Mouse (Mus musculus) intestine, embryonic 15.5 days (tissue): ENCODE data around the gene Perp. TPM values are rescaled to one million over a fixed set of nuclear protein-coding genes. Genes with fewer than 3 reads are reported as not detected.

ENCODE experiments used
- ATAC-seq: fragments of 200-750 bp; cut with Nextera tagmentation; 2 replicates; pipeline ENCODE4 v1.8.0; 2017; ENCODE audit warnings: moderate TSS enrichment, moderate library complexity
- H3K27ac ChIP-seq: fragments of 300-500 bp; sonication (generic); 2 replicates; pipeline ENCODE4 v1.5.1; 2015; ENCODE audit warnings: mild to moderate bottlenecking, inconsistent platforms
- H3K27me3 ChIP-seq: fragments of 300-500 bp; sonication (generic); replicated peaks from 2 replicates; pipeline ENCODE4 v1.6.1; 2015; ENCODE audit warnings: inconsistent platforms
- H3K36me3 ChIP-seq: fragments of 300-500 bp; sonication (generic); 2 replicates; pipeline ENCODE4 v1.6.1; 2015; ENCODE audit warnings: inconsistent platforms
- H3K4me1 ChIP-seq: fragments of 300-500 bp; sonication (generic); replicated peaks from 2 replicates; pipeline ENCODE4 v1.6.1; 2015; ENCODE audit warnings: inconsistent platforms
- H3K4me2 ChIP-seq: fragments of 300-500 bp; sonication (generic); replicated peaks from 2 replicates; pipeline ENCODE4 v1.6.1; 2015; ENCODE audit warnings: mild to moderate bottlenecking, inconsistent platforms
- H3K4me3 ChIP-seq: fragments of 300-500 bp; sonication (generic); replicated peaks from 2 replicates; pipeline ENCODE4 v1.5.1; 2015; ENCODE audit warnings: inconsistent platforms
- H3K9ac ChIP-seq: fragments of 300-500 bp; sonication (generic); 2 replicates; pipeline ENCODE4 v1.6.1; 2015; ENCODE audit warnings: inconsistent platforms
- H3K9me3 ChIP-seq: fragments of 300-500 bp; sonication (generic); 2 replicates; pipeline ENCODE4 v1.6.1; 2016; ENCODE audit warnings: inconsistent platforms
- WGBS: fragments of 180-500 bp; shearing (Covaris S2); methylation state at CpG from one replicate; pipeline ENCODE4 v1.1.7; 2015; 5-methylcytosine and 5-hydroxymethylcytosine counted together
- polyA plus RNA-seq: library from polyadenylated mRNA; unstranded; fragments of >200 nt; fragmentation: Nextera tagmentation; extraction: Ambion mirVana; gene quantifications from 2 replicates; pipeline ENCODE4 v1.2.1, GENCODE M21; 2015

Gene Perp
- polyA plus RNA-seq, 1 experiment from 2014 or later: 47.6 TPM

GRCm38 (mm10) chr10:18845287-18845662 is 455 bp downstream of the Perp start:
- Histone ChIP-seq H3K4me1 (0 out of 2 replicates have a peak, but pooled peaks cover 3% of the 10 kb centered on the region), H3K27ac (peak overlapping the region; percentile 83), H3K27me3 (peaks cover 6% of the 10 kb centered on the region; the same call in 1 of the 2 replicates), H3K4me2 (peak overlapping the region; percentile 85), H3K9me3 (no peaks in the 10 kb centered on the region), H3K9ac (peak overlapping the region; percentile 59), H3K36me3 (no peaks in the 10 kb centered on the region), H3K4me3 (peak overlapping the region; percentile 56)
- WGBS: 6% methylated on average over 18 of the region's 18 CpGs
- ATAC-seq: peak; percentile 44

- ATAC-seq: no peak
- H3K9ac ChIP-seq: no peak overlapping the region
- no peak overlapping the region for H3K27ac ChIP-seq
- peaks cover 6% of the 10 kb centered on the region; the same call in 1 of the 2 replicates for H3K27me3 ChIP-seq
- WGBS: 32% methylated on average over 4 of the region's 4 CpGs
- H3K4me1 ChIP-seq: 0 out of 2 replicates have a peak, but pooled peaks cover 3% of the 10 kb centered on the region
- H3K9me3 ChIP-seq: no peaks in the 10 kb centered on the region
- peak overlapping the region; percentile 56; the same call in 1 of the 2 replicates for H3K4me3 ChIP-seq
- H3K36me3 ChIP-seq: no peaks in the 10 kb centered on the region
- H3K4me2 ChIP-seq: peak overlapping the region; percentile 85
Measured at GRCm38 (mm10) chr10:18845711-18846110, 891 bp downstream of the Perp start.

- H3K4me1 ChIP-seq: 0 out of 2 replicates have a peak, but pooled peaks cover 3% of the 10 kb centered on the region
- H3K36me3 ChIP-seq: no peaks in the 10 kb centered on the region
- H3K4me2 ChIP-seq: no peak overlapping the region
- ATAC-seq: no peak
- peaks cover 6% of the 10 kb centered on the region; the same call in 1 of the 2 replicates for H3K27me3 ChIP-seq
- H3K9ac ChIP-seq: no peak overlapping the region
- no peak overlapping the region for H3K4me3 ChIP-seq
- H3K27ac ChIP-seq: no peak overlapping the region
- H3K9me3 ChIP-seq: no peaks in the 10 kb centered on the region
- WGBS: 78% methylated on average over 8 of the region's 8 CpGs
Measured at GRCm38 (mm10) chr10:18846474-18847264, 1.8 kb downstream of the Perp start.

GRCm38 (mm10) chr10:18850177-18850576 is 5.4 kb downstream of the Perp start:
- Histone ChIP-seq H3K27ac (no peak overlapping the region), H3K4me1 (0 out of 2 replicates have a peak, but pooled peaks cover 1% of the 10 kb centered on the region), H3K27me3 (peaks cover under 1% of the 10 kb centered on the region; the same call in 1 of the 2 replicates), H3K4me3 (no peak overlapping the region), H3K9ac (no peak overlapping the region), H3K4me2 (no peak overlapping the region), H3K36me3 (no peaks in the 10 kb centered on the region), H3K9me3 (no peaks in the 10 kb centered on the region)
- no peak for ATAC-seq
- 85% methylated on average over 4 of the region's 4 CpGs for WGBS

- no peak overlapping the region for H3K9ac ChIP-seq
- no peak overlapping the region for H3K4me2 ChIP-seq
- no peak overlapping the region for H3K27ac ChIP-seq
- no peaks in the 10 kb centered on the region for H3K4me1 ChIP-seq
- H3K27me3 ChIP-seq: no peaks in the 10 kb centered on the region
- ATAC-seq: no peak
- H3K36me3 ChIP-seq: no peaks in the 10 kb centered on the region
- H3K4me3 ChIP-seq: no peak overlapping the region
- no peaks in the 10 kb centered on the region for H3K9me3 ChIP-seq
- 86% methylated on average over 7 of the region's 7 CpGs for WGBS
Measured at GRCm38 (mm10) chr10:18853417-18853816, 8.6 kb downstream of the Perp start.

GRCm38 (mm10) chr10:18857244-18857643 is 12.4 kb downstream of the Perp start:
- H3K4me2 ChIP-seq: no peak overlapping the region
- 68% methylated on average over 4 of the region's 4 CpGs for WGBS
- 0 out of 2 replicates have a peak, but pooled peaks have one; percentile 39 for ATAC-seq

GRCm38 (mm10) chr10:18859632-18860031 is 14.8 kb downstream of the Perp start:
- no peaks in the 10 kb centered on the region for H3K4me1 ChIP-seq
- ATAC-seq: peak; percentile 89
- no peak overlapping the region for H3K4me3 ChIP-seq
- H3K27ac ChIP-seq: no peak overlapping the region
- no peak overlapping the region for H3K4me2 ChIP-seq
- no peaks in the 10 kb centered on the region for H3K36me3 ChIP-seq
- no peak overlapping the region for H3K9ac ChIP-seq
- WGBS: 37% methylated on average over 3 of the region's 3 CpGs
- no peaks in the 10 kb centered on the region for H3K9me3 ChIP-seq
- H3K27me3 ChIP-seq: no peaks in the 10 kb centered on the region

More at GRCm38 (mm10) chr10:18857244-18857643, 12.4 kb downstream of the Perp start:
- Histone ChIP-seq H3K9ac (no peak overlapping the region), H3K27me3 (no peaks in the 10 kb centered on the region), H3K27ac (no peak overlapping the region), H3K9me3 (no peaks in the 10 kb centered on the region), H3K4me3 (no peak overlapping the region), H3K4me1 (no peaks in the 10 kb centered on the region), H3K36me3 (no peaks in the 10 kb centered on the region)

GRCm38 (mm10) chr10:18860119-18860824 is 15.5 kb downstream of the Perp start:
- H3K4me3 ChIP-seq: no peak overlapping the region
- H3K4me1 ChIP-seq: no peaks in the 10 kb centered on the region
- no peaks in the 10 kb centered on the region for H3K27me3 ChIP-seq
- no peak overlapping the region for H3K9ac ChIP-seq
- WGBS: 50% methylated on average over 5 of the region's 5 CpGs
- no peaks in the 10 kb centered on the region for H3K9me3 ChIP-seq
- H3K4me2 ChIP-seq: no peak overlapping the region
- H3K36me3 ChIP-seq: no peaks in the 10 kb centered on the region
- ATAC-seq: peak; percentile 67
- no peak overlapping the region for H3K27ac ChIP-seq

GRCm38 (mm10) chr10:18860831-18861230 is 16.0 kb downstream of the Perp start:
- WGBS: 78% methylated on average over 11 of the region's 11 CpGs
- H3K27ac ChIP-seq: no peak overlapping the region

GRCm38 (mm10) chr10:18861418-18861817 is 16.6 kb downstream of the Perp start:
- H3K4me2 ChIP-seq: no peak overlapping the region
- no peak overlapping the region for H3K4me3 ChIP-seq
- no peaks in the 10 kb centered on the region for H3K27me3 ChIP-seq
- WGBS: 82% methylated on average over 4 of the region's 4 CpGs
- H3K4me1 ChIP-seq: no peaks in the 10 kb centered on the region
- no peak overlapping the region for H3K9ac ChIP-seq
- no peak overlapping the region for H3K27ac ChIP-seq
- H3K9me3 ChIP-seq: no peaks in the 10 kb centered on the region
- no peaks in the 10 kb centered on the region for H3K36me3 ChIP-seq
- no peak for ATAC-seq

More at GRCm38 (mm10) chr10:18860831-18861230, 16.0 kb downstream of the Perp start:
- H3K27me3 ChIP-seq: no peaks in the 10 kb centered on the region
- no peak for ATAC-seq
- H3K9ac ChIP-seq: no peak overlapping the region
- no peak overlapping the region for H3K4me3 ChIP-seq
- no peaks in the 10 kb centered on the region for H3K9me3 ChIP-seq
- H3K4me2 ChIP-seq: no peak overlapping the region
- no peaks in the 10 kb centered on the region for H3K36me3 ChIP-seq
- H3K4me1 ChIP-seq: no peaks in the 10 kb centered on the region

GRCm38 (mm10) chr10:18863332-18863731 is 18.5 kb downstream of the Perp start:
- Histone ChIP-seq H3K27me3 (no peaks in the 10 kb centered on the region), H3K27ac (no peak overlapping the region), H3K9me3 (no peaks in the 10 kb centered on the region), H3K4me3 (no peak overlapping the region), H3K36me3 (no peaks in the 10 kb centered on the region), H3K4me1 (no peaks in the 10 kb centered on the region), H3K4me2 (no peak overlapping the region), H3K9ac (no peak overlapping the region)
- ATAC-seq: no peak
- 56% methylated on average over 4 of the region's 4 CpGs for WGBS

- Histone ChIP-seq H3K27ac (no peak overlapping the region), H3K9ac (no peak overlapping the region), H3K4me2 (no peak overlapping the region), H3K36me3 (no peaks in the 10 kb centered on the region), H3K4me3 (no peak overlapping the region), H3K27me3 (no peaks in the 10 kb centered on the region), H3K4me1 (no peaks in the 10 kb centered on the region), H3K9me3 (no peaks in the 10 kb centered on the region)
- no peak for ATAC-seq
- WGBS: 61% methylated on average over 5 of the region's 5 CpGs
Measured at GRCm38 (mm10) chr10:18864753-18865152, 19.9 kb downstream of the Perp start.
